Mouse (Mus musculus) megakaryocyte, embryonic 14.5 days (primary cell): ENCODE measurements at regions not wholly inside any gene's neighbourhood (a gene's known extent, or its start where the extent isn't known, plus 50 kb on each side); places are given as distances from the start of the nearest gene placed in this dataset.

ENCODE experiments used
- H3K27me3 ChIP-seq: replicated peaks from 2 replicates; pipeline ENCODE3; 2012; ENCODE audit warnings: inconsistent platforms
- H3K36me3 ChIP-seq: replicated peaks from 2 replicates; pipeline ENCODE3; 2012; ENCODE audit warnings: low read length, inconsistent platforms, mixed read lengths
- H3K4me1 ChIP-seq: 2 replicates; pipeline ENCODE4 v1.6.1; 2012; ENCODE audit warnings: inconsistent platforms
- H3K4me3 ChIP-seq: replicated peaks from 2 replicates; pipeline ENCODE3; 2012; ENCODE audit warnings: moderate library complexity, mild to moderate bottlenecking, inconsistent platforms
- H3K9me3 ChIP-seq: 2 replicates; pipeline ENCODE4 v1.6.1; 2012; ENCODE audit warnings: inconsistent platforms
- FLI1 ChIP-seq: IDR thresholded peaks from 2 replicates; pipeline ENCODE4 v1.6.1; 2012; ENCODE audit warnings: low read length, inconsistent platforms, mixed read lengths
- GATA1 ChIP-seq: IDR thresholded peaks from 3 replicates; pipeline ENCODE4 v1.6.1; 2012; ENCODE audit warnings: mixed read lengths, low read length, inconsistent platforms, borderline replicate concordance

DNA sequence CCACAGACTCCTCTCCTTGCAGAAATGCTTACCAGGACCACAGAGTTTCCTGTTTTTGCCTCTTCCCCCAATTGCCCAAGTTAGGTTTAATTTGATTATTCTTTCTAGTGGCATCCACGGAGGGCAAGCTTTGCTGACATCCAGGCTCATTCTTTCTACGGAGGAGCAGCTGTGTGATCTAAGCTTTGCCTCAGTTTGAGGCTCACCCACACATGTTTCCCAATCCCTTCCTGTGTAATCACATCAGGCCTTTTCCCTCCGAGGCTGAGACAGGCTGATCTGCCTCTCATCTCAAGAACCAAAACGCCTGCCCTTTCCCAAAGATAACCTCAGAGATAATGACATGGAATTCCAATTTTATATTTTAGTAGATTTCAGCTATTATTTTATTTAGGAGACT lies 107.4 kb upstream of the Zfp648 start:
- no peak overlapping the region for H3K4me3 ChIP-seq
- peaks cover 2% of the 10 kb centered on the region for H3K27me3 ChIP-seq
- TF ChIP-seq FLI1: no peak
- TF ChIP-seq GATA1: no peak
- no peaks in the 10 kb centered on the region for H3K36me3 ChIP-seq
- H3K4me1 ChIP-seq: 0 out of 2 replicates have a peak, but pooled peaks cover 4% of the 10 kb centered on the region
- H3K9me3 ChIP-seq: no peaks in the 10 kb centered on the region

DNA sequence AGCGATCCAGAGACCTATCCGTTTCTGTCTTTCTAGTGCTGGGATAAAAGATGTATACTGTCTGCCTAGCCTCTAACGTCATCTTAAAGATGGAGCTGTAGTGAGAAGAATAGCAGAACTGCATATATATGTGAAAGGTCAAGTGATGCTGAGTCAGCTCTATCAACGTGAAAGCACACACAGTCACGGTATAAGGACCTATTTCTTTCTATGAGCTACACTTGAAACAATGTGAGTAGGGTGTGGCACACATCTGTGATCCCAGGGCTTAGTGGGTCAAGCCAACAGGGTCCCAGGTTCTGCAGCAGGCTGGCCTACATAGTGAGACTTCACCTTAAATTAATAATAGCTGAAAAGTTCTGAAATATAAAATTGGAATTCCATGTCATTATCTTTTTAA lies 106.6 kb upstream of the Zfp648 start:
- Histone ChIP-seq H3K9me3 (no peaks in the 10 kb centered on the region), H3K27me3 (no peaks in the 10 kb centered on the region), H3K4me3 (no peak overlapping the region), H3K4me1 (0 out of 2 replicates have a peak, but pooled peaks cover 4% of the 10 kb centered on the region), H3K36me3 (no peaks in the 10 kb centered on the region)
- TF ChIP-seq GATA1 (no peak), FLI1 (no peak)

- TF ChIP-seq GATA1 (no peak), FLI1 (no peak)
- Histone ChIP-seq H3K27me3 (no peaks in the 10 kb centered on the region), H3K4me1 (0 out of 2 replicates have a peak, but pooled peaks cover 4% of the 10 kb centered on the region), H3K9me3 (no peaks in the 10 kb centered on the region), H3K4me3 (no peak overlapping the region), H3K36me3 (no peaks in the 10 kb centered on the region)
Measured at GRCm38 (mm10) chr1:154096113-154096512, 104.9 kb upstream of the Zfp648 start.

- Histone ChIP-seq H3K27me3 (no peaks in the 10 kb centered on the region), H3K4me3 (no peak overlapping the region), H3K36me3 (no peaks in the 10 kb centered on the region), H3K4me1 (0 out of 2 replicates have a peak, but pooled peaks cover 4% of the 10 kb centered on the region), H3K9me3 (no peaks in the 10 kb centered on the region)
- TF ChIP-seq FLI1: no peak
- no peak for TF ChIP-seq GATA1
Measured at GRCm38 (mm10) chr1:154096911-154097310, 104.1 kb upstream of the Zfp648 start.

- no peak for TF ChIP-seq FLI1
- TF ChIP-seq GATA1: no peak
- 0 out of 2 replicates have a peak, but pooled peaks cover 4% of the 10 kb centered on the region for H3K4me1 ChIP-seq
- H3K4me3 ChIP-seq: no peak overlapping the region
- H3K9me3 ChIP-seq: no peaks in the 10 kb centered on the region
- H3K27me3 ChIP-seq: no peaks in the 10 kb centered on the region
- H3K36me3 ChIP-seq: no peaks in the 10 kb centered on the region
Measured at GRCm38 (mm10) chr1:154097656-154098055, 103.3 kb upstream of the Zfp648 start.

- Histone ChIP-seq H3K27me3 (peaks cover 2% of the 10 kb centered on the region), H3K9me3 (no peaks in the 10 kb centered on the region), H3K4me1 (0 out of 2 replicates have a peak, but pooled peaks cover 4% of the 10 kb centered on the region), H3K4me3 (no peak overlapping the region), H3K36me3 (no peaks in the 10 kb centered on the region)
- TF ChIP-seq FLI1 (no peak), GATA1 (no peak)
Measured at GRCm38 (mm10) chr1:154100556-154100955, 100.4 kb upstream of the Zfp648 start.

DNA sequence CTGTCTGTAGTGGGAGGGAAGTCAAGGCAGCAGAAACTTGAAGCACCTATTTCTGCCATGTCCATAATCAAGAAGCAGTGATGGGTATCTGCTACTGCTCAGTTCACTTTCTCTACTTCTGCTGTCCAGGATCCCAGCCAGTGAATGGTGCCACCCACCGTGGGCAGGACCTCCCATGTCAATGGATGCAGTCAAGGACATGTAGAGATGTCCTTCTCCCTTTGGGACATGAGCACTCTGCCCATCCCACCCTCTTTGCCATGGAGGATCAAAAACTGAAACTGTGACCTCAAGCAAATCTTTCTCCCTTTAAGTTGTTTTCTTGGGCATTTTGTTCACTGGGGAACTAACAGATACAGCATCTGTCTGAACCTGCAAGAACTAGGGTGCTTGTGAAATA lies 99.6 kb upstream of the Zfp648 start:
- 0 out of 2 replicates have a peak, but pooled peaks cover 4% of the 10 kb centered on the region for H3K4me1 ChIP-seq
- H3K27me3 ChIP-seq: peaks cover 2% of the 10 kb centered on the region
- TF ChIP-seq FLI1 (no peak), GATA1 (no peak)

DNA sequence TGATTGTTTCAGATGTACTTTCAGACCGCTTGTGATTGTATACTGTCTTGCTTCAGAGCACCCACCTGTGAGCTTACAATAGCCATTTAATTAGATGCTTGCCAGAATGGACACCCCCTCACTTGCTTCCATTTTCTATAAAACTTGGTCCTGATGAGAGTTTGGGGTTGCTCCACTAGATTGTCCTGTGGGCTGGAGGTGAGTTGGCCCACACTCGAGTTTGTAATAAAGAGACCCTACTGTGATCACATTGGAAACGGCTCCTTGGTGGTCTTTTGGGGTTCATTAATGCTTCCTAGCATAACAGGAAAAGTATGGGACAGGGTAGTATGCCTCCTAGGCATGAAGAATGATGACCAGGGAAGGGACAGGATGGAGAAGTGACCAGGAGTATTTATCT lies 98.8 kb upstream of the Zfp648 start:
- Histone ChIP-seq H3K36me3 (no peaks in the 10 kb centered on the region), H3K4me1 (0 out of 2 replicates have a peak, but pooled peaks cover 4% of the 10 kb centered on the region), H3K27me3 (peaks cover 2% of the 10 kb centered on the region), H3K9me3 (no peaks in the 10 kb centered on the region), H3K4me3 (no peak overlapping the region)
- TF ChIP-seq GATA1: no peak
- no peak for TF ChIP-seq FLI1

More for the DNA sequence above, 99.6 kb upstream of the Zfp648 start:
- no peak overlapping the region for H3K4me3 ChIP-seq
- no peaks in the 10 kb centered on the region for H3K36me3 ChIP-seq
- H3K9me3 ChIP-seq: no peaks in the 10 kb centered on the region

GRCm38 (mm10) chr1:154102871-154103596 lies 98.0 kb upstream of the Zfp648 start:
- no peak for TF ChIP-seq GATA1
- TF ChIP-seq FLI1: no peak
- no peaks in the 10 kb centered on the region for H3K9me3 ChIP-seq
- H3K4me1 ChIP-seq: no peaks in the 10 kb centered on the region
- peaks cover 2% of the 10 kb centered on the region for H3K27me3 ChIP-seq
- no peaks in the 10 kb centered on the region for H3K36me3 ChIP-seq
- H3K4me3 ChIP-seq: no peak overlapping the region

DNA sequence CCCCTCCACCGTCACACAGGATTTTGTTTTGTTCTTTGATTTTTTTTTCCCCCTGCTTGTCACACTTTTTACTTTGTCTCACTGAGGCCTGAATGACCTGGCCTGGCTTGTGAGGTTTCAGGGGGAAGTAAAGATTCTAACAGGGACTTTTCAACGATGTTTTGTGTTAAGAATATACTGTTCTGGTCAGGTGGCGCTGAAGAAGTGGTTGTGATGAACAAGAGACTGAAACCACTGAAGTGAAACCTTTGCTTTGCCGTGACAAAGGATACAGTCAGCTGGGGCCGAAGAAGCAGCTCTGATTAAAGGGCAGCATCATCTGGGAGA lies 97.4 kb upstream of the Zfp648 start:
- TF ChIP-seq GATA1 (no peak), FLI1 (no peak)
- H3K27me3 ChIP-seq: peaks cover 2% of the 10 kb centered on the region
- H3K4me3 ChIP-seq: no peak overlapping the region
- H3K36me3 ChIP-seq: no peaks in the 10 kb centered on the region
- no peaks in the 10 kb centered on the region for H3K9me3 ChIP-seq
- no peaks in the 10 kb centered on the region for H3K4me1 ChIP-seq
